Mouse (Mus musculus): ENCODE results near the gene Thnsl1.

Thnsl1 gene

DNA sequence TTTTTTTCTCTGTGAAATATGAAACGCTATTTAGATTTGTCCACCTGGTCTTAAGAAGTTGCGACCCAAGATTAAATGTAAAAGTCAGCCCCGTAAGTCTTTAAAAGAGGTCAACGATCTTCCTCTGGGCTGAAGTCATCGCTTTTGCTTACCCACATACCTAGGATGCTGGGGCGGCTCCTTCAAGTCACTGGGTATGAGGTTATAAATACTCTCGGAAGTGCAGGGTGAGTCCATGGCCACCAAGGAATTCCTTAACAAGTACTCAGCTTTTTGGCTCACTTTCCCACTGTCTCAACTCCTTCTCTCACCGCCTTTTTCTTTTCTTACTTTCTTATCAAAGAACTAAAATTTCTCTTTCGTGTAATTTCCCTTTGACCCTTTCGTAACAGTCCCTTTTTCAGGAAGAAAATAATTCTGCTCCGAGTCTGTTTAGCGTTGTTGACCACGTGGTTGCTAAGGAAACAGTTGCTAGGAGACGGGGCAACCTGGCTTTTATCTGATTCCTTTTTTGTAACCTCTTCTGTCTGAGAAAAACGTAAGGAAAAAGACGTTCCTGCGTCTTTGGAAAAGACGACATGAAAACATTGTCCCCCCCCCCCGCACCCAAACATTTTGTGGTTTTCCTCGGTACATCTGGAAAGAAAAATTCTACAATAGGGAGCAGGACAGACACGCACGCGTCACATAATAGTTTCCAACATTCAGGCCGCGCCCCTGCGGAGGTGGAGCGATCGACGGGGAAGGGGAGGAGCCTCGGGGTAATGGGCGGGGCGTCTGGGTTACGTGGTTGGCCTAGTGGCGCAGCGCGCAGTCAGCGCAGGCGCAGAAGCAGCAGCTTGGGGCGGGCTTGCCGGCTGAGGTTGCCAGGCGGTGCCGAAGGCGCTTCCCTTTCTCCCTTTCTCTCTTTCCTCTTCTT is at the start of gene Thnsl1, which contains the start of gene Enkur:
TSS of gene Thnsl1 (plus strand) at position 813 of the 919 bp plus-strand sequence.
TSS of gene Enkur (minus strand) at position 454 of the 919 bp plus-strand sequence.
- DNase-seq, result peak; percentile 97

DNA sequence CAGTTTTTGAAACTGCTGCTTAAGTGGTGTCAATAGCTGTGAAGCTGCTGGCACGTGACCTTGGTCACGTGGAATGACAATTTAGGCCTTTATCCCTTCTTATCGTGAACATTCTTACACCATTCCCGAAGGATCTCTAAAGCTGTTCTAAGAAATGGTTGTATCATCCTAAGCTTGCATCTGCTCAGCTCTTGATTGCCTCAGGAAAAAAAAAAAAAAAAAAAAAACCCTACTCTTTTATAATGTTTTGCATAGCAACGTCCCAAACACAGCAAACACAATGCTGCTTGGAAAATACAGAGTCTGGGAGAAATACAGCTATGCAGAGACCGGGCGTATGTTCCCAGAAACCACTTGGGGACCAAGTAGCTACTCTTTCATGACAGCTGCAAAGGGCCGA is 41.2 kb upstream of the Thnsl1 start:
- no peak for DNase-seq

DNA sequence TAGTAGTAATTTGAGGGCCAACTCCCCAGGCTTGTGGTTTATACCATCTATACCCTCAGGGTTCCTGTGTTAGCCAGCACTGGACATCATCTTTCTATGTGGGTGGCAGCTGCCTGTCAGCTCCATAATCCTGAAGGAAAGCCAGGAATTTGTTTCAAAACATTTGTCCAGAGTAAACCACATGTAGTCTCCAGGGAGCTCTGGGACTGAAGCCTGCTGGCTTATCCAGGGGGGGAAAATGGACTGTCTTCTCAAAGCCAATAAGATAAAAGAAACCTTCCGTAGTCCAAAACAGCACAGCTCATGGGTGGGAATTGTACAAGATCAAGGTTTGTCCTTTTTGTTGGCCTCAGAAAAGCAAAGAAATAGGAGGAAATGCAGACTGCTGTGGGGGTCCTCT is 37.6 kb upstream of the Thnsl1 start:
- DNase-seq, result no peak

DNA sequence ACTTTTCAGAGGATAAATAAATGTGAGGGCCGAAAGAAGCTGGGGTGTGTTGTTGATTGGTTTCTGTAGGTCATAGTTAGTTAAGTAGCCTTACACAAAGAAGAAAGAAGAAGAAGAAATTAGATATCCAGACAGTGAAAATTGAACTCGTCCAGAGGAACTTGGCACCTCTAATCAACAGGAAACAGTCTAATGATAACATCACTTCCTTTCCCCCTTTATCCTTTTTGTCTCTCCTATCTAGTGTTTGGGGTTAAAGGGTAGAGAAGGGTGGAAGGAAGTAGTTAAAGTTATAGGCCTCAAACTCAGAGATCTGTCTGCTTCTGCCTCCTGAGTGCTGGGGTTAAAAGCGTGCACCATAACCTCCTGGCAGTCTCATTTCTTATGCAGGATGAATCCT is 32.7 kb upstream of the Thnsl1 start:
- no peak for DNase-seq

DNA sequence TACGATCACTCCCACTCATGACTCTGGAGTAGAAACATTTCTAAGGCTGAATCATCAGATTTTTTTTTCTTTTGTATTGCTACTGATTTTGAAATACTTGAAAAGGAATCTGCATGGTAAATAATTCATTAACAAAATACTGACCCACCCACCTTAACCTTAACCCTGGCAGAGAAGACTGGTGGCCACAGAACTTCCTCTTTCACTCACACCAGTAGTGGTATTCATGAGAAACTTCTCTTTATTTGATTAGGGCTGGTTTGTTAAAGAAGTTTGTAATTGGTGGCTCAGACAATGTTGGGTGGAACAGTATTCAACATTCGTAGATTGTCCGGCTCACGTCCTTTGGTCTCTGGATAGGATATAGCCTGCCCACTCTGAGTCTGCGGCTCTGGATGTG is 26.4 kb upstream of the Thnsl1 start:
- no peak for DNase-seq

DNA sequence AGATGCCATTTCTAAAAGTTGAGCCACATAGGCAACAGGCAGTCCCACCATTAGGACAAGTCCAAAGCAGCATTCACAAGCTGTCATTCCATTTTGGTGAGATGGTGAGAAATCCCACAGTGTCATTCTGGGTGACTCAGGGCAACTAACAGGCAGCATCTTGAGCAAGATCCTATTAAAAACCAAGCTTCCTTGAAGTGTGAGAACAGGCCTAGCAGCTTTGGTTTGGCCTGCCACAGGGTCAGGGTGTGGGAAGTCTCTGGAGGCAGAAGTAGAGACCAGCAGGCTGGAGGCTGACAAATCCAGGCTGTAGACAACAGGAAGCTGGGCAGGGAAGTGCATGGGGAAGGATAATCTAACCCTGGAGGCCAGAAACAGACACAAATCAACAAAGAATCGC is 22.7 kb upstream of the Thnsl1 start:
- DNase-seq, result no peak

DNA sequence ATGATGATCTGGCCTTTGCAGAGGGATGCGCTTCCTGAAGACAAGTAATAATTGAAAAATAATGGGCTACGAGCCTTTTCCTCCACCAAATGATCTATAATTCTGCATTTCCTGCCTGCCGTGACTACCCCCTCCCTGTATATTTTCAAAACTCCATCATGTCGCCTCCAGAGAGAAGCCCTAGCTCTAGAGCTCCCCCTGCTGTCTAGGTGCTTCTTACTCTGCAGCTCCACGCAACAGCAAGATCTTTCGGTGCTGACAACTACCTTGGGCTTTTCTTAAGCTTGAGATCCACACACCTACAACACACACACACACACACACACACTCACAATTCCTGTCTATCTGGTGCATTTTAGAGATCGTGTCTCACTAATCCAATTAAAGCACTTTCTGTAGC is 17.9 kb upstream of the Thnsl1 start:
- no peak for DNase-seq

DNA sequence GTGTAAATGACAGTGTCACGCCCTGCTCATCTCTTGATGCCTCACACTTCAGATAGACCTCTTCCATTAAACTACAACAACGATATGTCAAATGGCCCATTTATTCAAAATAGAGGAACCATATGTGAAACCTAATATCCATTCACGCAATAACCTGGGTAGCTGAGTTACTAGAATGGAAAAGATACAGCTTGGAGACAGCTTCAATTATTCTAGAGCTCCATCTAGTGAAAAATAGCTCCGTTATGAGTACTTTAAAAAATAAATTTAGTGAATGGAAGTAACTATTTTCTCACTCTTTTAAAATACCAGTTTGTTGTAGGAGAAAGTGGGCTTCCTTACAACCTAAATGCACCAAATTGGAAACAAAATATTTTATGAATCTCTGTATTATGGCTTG is 16.9 kb upstream of the Thnsl1 start:
- no peak for DNase-seq

DNA sequence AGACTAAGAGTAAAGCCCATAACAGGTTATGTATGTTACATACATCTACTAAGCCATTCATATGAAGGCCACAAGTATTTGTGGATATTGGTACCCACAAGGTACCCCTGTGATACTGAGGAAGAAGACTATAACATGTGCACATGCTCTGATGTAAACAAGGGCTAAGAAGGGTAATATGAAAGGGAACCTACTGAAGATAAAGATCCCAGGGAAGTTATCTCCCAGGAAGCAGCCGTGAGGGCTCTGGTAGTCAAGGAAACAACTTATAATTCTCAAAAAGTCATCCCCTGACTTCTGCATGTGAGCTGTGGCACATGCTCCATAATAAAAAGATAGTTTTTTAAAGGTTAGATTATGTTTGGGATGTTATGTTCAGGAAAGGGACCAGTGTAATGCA is 14.3 kb upstream of the Thnsl1 start:
- no peak for DNase-seq

DNA sequence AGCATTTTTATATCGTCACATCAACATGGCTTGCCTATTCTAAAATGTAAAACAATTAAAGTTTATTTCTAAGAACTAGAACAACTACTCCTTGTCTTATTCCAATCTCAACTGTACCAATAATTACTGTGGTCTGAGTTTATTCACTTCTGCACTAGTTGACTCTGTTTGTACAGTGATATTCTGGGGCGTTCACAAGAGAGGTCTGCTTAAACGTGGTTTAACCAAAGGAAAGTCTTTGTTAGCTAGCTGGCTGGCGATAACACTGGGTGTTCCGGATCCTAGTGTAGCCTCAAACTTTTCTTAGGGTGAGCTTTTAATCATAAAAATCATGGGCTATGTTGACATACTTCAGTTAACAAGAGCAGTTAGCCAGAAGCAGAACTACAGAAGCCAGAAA is 10.3 kb upstream of the Thnsl1 start:
- no peak for DNase-seq

DNA sequence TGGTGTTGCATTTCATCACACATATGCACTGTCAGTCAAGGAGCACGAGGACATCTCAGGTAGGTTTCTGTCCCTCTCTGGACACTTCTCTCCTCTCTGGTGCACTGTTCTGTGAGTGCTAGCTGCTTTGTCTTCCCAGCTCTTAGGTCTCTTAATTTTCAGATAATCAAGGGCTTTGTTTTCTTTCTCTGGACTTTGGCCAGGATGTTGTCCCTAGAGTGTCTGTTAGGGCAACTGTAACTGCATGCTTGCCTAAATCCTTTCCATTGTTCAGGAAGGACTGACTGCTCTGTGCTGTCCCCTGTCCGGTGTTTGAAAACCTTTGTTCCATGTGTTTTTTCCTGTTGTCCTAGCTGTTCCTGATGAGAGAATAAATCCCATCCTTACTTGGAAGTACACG is 6.5 kb upstream of the Thnsl1 start:
- no peak for DNase-seq

DNA sequence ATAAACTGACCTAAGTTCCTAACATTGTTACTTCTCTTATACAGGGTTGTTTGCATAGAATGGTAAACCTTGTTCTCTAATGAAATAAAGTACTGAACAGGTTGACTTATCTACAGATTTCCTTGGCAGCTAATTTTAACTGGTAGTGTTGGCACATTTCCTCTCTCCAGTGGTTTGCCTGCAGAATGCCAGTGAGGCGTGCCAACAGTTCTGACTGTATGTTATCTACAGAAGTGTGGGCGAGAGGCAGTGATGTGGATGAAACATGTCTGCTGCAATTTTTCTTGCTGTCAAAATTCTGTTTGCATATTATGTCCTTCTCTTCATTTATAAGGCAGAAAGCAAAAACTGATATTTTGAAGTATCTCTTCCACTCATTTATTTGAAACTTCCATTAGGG is 2.8 kb upstream of the Thnsl1 start:
- DNase-seq, result no peak

DNA sequence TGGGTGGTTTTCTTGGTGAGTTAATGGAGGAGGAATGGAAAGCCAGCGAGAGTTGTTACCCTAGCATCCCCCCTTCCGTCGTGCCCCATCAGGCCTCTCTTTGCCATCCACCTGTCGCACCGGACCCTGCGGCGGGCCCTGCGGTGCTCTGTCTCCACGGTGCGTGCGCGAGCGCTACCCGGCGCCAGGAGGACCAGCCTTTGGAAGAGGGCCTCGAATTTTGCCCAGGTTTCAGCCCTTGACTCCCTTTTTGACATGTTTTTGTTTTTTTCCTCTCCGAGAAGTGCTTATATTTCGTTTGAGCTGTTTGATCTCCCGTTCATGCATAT is 271 bp downstream of the Thnsl1 start:
- no peak for DNase-seq

DNA sequence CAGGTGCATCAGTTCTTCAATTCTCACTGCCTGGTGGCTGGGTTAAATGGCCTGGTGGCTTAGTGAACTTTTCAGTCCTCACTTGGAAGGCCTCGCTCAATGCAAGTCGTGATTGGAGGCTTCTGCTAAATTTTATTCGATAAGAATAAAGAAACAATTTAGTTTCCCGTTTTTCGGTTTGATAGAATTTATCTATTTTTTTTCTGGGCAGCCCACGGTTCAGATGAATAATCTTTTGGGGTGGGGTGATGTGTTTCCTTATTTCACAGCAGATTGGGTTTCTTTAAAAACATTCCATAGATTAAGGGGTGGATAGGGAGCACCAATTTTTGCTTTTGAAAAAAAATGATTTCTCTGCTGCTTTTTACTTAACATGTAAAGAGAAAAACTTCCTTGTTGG is 754 bp downstream of the Thnsl1 start:
- no peak for DNase-seq

DNA sequence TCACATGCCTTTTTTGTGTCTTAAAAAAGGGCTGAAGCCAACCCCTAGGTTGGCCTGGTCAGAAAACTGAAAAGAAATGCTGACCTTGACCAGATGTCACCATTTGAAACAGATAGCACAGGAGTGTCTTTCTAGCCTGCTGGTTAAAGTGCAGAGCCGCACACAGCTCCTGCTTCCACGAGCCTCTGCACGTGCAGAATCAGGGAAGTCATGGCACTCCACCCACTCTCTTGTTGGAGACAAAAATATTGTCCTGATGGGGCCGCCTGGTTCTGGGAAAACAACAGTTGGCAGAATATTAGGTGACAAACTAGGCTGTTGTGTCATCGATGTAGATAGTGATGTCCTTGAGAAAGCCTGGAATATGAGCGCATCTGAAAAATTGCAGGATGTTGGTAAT is 5.8 kb downstream of the Thnsl1 start:
- DNase-seq, result no peak

DNA sequence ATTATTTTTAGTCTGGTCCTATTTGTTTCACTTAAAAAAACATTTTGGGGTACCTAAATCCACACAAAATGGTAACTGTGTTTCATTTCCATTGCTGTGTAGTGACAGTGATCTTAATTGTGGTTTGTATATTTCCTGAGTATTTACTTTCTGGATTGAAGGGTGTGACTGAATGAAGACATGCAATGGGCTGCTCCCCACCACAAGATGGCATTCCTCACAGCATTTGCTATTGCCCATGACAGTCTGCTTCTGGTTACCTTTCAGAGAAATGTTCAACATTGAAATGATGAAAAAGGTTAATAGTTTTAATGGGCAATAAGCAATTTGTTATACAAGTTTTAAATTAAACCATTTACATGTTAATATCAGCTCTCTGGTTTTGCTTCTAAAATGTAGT is 8.8 kb downstream of the Thnsl1 start:
- DNase-seq, result no peak

DNA sequence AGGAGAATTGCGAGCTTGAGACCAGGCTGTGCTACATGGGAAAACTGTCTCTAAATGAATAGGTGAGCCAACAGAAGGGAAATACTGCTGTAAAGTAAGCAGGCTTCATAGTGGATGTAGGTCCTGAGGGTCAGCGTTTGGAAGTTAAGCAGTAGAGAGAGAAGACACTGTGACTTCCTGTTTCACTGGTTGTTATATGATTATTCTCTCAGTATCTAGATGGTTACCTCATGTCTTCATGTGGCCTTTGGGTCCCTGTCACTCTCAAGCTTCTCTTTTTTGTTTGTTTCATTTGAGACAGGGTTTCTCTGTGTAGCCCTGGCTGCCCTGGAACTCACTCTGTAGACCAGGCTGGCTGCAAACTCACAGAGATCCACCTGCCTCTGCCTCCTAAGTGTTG is 9.8 kb downstream of the Thnsl1 start:
- DNase-seq, result no peak

DNA sequence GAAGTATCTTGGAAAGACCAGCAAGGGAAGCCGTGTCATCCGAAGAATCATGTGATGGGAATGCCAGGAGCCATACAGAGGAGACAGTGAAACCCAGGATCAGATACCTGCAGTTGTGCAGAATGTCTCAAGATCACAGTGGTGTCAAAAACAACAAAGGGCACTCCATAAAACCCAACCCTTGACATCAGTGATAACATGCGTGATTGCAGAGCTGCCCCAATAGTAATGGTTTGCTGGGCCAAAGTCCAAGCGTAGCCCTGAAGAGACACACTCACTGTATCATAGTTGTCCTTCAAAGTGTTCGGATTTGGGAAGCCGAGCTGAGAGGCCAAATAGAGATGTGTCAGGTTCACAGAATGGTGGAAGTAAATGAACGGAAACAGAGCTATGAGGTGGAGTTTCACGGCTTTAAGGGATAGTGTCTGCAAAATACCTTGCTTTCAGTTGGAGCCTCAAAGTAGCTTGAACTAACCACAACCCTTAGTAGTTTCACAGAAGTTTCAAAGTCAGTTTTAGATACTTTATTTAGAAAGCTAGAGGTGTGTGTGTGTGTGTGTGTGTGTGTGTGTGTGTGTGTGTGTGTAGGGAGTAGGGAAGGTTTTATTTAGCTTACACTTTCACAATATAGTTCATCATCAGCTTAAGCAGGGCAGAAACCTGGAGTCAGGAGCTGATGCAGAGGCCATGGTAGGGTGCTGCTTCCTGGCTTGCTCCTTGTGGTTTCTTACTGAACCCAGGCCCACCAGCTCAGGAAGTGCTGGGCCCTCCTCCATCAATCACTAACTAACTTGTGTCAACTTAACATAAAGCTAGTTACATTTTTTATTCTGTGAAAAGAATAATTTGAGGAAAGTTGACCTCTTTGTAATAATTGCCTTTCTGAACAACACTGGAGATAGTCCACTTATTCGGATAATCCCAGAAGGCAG is 17.2 kb downstream of the Thnsl1 start:
- DNase-seq, result no peak

DNA sequence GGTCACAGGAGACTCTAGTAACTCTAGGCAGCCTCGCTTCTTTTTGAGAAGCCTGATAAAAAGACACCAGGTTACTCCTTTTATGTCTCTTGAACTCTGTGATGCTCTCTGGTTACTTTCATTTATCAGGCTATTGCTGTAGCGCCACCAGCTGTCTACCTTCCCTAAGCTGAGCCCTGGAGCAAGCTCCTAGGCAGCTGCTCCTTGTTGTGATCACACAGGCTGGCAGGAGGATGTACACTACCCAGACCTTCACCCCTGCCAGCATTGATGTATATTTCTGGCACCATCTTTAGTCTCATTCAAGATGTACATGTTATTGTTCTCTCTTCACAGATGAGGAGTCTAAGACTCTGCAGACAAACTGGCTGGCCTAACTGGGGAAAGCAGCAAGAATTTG is 24.8 kb downstream of the Thnsl1 start:
- no peak for DNase-seq

DNA sequence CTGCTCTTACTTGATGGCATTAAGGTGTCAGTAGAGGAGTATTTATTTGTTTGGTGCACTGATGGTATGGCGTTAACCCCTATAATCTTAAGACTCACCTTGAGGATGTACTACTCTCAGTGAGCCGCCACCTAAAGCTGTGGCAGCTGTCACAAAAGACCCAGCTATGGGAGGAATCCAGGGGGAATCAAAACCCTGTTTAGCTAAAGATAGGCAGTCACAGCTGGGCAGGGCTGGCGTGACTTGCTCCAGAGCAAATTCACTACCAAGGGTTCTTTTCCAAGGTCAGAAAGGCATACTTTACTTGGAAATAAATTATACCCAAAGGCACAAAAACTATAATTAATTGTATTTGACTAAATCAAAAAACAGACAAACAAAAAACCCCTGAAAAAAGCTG is 25.6 kb downstream of the Thnsl1 start:
- no peak for DNase-seq

DNA sequence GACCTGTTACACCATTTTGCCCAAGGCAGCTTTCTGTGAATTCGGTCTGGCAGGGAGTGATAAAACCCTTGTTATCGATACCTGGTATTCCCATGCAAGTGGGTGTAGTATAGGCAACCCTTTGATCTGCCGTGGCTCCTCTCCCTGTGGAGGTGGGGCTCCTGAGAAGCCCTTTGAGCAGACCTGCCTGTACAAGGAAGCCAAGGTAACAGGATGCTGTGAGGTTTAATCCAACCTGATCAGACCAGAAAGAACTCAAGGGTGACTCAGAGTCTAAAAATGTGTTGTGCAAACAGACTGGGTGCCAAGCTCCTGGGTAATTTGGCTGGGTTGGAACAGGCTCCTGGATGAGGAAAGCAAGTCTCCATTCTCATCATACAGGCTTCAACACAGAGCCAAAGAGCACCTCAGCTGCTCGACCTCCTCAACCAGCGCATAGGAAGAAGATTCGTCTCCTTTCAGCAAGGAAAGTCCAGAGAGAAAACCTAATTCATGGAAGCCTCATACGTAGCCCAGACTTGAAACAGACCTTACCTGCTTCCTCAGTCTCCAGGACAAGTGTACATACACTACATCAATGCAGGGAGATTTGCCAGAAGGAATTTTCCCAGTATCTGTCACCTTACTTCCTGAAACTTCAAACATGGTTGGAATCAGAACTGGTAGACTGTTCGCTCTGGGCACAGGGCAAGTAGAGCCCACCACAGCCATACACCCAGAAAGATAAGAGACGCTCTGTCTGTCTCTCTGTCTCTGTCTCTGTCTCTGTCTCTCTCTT is 29.5 kb downstream of the Thnsl1 start:
- peak; percentile 67 for DNase-seq

DNA sequence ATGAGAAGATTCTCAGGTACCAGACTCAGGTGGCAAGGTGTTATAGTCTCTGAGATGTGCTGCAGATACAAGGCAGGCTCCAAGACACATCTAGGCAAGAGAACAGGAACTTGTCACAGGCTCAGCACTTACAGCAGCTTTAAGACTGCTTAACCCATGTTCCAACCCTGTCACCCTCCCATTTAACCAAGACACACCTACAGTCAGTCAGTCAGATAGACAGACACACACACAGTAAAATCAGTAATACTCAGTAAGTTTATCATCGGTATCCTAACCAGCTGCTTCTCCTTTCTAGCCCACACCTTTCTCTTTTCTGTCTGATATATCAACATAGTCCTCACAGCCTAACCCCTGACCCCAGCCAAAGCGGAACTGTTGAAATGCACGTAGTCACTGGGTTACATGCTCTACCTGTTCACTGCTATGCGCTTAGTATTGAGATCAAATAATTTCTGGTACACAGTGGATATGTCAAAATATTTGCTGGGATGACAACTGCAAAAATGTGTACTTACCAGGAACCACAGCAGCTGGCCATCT is 30.4 kb downstream of the Thnsl1 start:
- DNase-seq, result no peak

DNA sequence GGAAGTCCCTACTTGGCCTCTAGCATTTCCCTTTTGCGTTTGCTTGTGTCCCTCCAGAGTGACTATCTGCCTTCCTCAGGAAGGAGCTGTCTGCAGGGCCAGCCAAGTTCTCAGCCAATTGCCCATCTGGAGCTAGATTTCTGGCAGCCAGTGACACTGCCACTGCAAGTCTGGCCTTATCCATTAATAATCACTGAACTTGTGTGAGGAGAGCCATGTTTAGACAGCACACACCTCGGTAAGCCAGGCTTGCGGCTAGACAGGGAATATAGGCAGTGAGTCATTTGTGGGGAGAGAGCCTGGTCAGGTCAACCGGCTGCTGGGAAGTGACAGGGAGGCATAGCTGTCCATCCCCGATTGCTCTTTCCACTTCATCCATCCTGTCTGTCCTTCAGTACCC is 31.3 kb downstream of the Thnsl1 start:
- no peak for DNase-seq

Data from cerebellum, adult 9-11 months (tissue).